Mouse (Mus musculus) heart, adult 2 months (tissue): ENCODE results near the gene Yaf2.

ENCODE experiments used
- CTCF ChIP-seq: fragments of 200-600 bp; IDR thresholded peaks from 2 replicates; pipeline ENCODE4 v1.8.1; 2022; ENCODE audit warnings: antibody characterized with exemption, mild to moderate bottlenecking, moderate library complexity
- EP300 ChIP-seq: fragments of 200-500 bp; IDR thresholded peaks from 2 replicates; pipeline ENCODE4 v1.6.1; 2011; ENCODE audit warnings: low read depth, low read length, control low read depth; ENCODE audit not compliant: insufficient read depth
- POLR2A ChIP-seq: fragments of 200-500 bp; IDR thresholded peaks from 2 replicates; pipeline ENCODE4 v1.6.1; 2011; ENCODE audit warnings: mild to moderate bottlenecking, low read depth, low read length, control low read depth; ENCODE audit not compliant: insufficient read depth

- TF ChIP-seq CTCF (no peak), POLR2A (no peak), EP300 (no peak)
These were observed 83.6 kb downstream of the Yaf2 start for GRCm38 (mm10) chr15:93253172-93253571.
